Mouse (Mus musculus) hindbrain, embryonic 14.5 days (tissue): ENCODE data around the gene Frmd6. TPM values are rescaled to one million over a fixed set of nuclear protein-coding genes. Genes with fewer than 3 reads are reported as not detected.

Experiments used
- ATAC-seq: fragments of 200-750 bp; cut with Nextera tagmentation; 2 replicates; pipeline ENCODE4 v1.8.0; 2017; ENCODE audit warnings: moderate number of reproducible peaks, mild to moderate bottlenecking, moderate TSS enrichment, moderate library complexity; ENCODE audit not compliant: low FRiP score
- DNase-seq: peaks from one replicate; pipeline ENCODE4 v3.0.0-alpha.2; 2015; ENCODE audit warnings: low spot score
- H3K27ac ChIP-seq: fragments of 300-500 bp; sonication (generic); 2 replicates; pipeline ENCODE4 v1.5.1; 2014; ENCODE audit warnings: mild to moderate bottlenecking, moderate library complexity
- H3K27me3 ChIP-seq: fragments of 300-500 bp; sonication (generic); 2 replicates; pipeline ENCODE4 v1.6.1; 2014; ENCODE audit warnings: mild to moderate bottlenecking, low read length, mixed read lengths; ENCODE audit not compliant: control insufficient read depth, insufficient read depth
- H3K36me3 ChIP-seq: fragments of 300-500 bp; sonication (generic); replicated peaks from 2 replicates; pipeline ENCODE4 v1.6.1; 2014; ENCODE audit not compliant: control insufficient read depth, insufficient read depth
- H3K4me1 ChIP-seq: fragments of 300-500 bp; sonication (generic); replicated peaks from 2 replicates; pipeline ENCODE4 v1.6.1; 2014; ENCODE audit warnings: antibody characterized with exemption, low read length, mixed read lengths; ENCODE audit not compliant: control insufficient read depth, insufficient read depth
- H3K4me2 ChIP-seq: fragments of 300-500 bp; sonication (generic); replicated peaks from 2 replicates; pipeline ENCODE4 v1.6.1; 2014; ENCODE audit warnings: mild to moderate bottlenecking, moderate library complexity
- H3K4me3 ChIP-seq: fragments of 300-500 bp; sonication (generic); replicated peaks from 2 replicates; pipeline ENCODE4 v1.5.1; 2014; ENCODE audit warnings: mild to moderate bottlenecking, low read length
- H3K9ac ChIP-seq: fragments of 300-500 bp; sonication (generic); 2 replicates; pipeline ENCODE4 v1.6.1; 2014
- H3K9me3 ChIP-seq: fragments of 300-500 bp; sonication (generic); 2 replicates; pipeline ENCODE4 v1.6.1; 2016; ENCODE audit warnings: low read length; ENCODE audit not compliant: control insufficient read depth
- WGBS: fragments of 180-500 bp; shearing (Covaris S2); extraction: QIAGEN DNeasy Blood & Tissue Kit; methylation state at CpG from one replicate; pipeline ENCODE4 v1.1.7; 2014; 5-methylcytosine and 5-hydroxymethylcytosine counted together
- polyA plus RNA-seq: library from polyadenylated mRNA; unstranded; fragments of >200 nt; fragmentation: Nextera tagmentation; extraction: Ambion mirVana; gene quantifications from 2 replicates; pipeline ENCODE4 v1.2.1, GENCODE M21; 2014

The Frmd6 gene
- polyA plus RNA-seq, 1 experiment from 2014 or later = 9.5 TPM

DNA sequence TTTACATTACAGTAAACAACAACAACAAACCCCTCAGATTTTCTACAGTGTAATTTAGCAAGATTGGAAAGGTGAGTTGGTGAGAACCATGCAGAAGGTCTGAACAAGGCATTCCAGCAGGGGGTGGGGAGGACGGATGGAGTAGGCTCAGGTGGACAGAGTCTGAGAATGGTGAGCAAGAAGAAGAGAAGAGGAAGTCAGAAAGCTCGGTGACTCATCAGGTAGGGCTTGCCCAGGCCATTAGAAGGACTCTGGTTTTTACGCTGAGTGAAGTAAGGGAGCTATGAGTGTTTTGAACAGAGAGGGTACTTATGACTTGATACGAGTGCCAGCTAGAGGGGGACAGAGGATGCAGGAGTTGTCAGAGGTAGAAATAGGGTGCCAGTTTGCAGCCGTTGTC lies 9.7 kb downstream of the Frmd6 start:
- Histone ChIP-seq H3K27me3 (no peaks in the 10 kb centered on the region), H3K4me3 (no peak overlapping the region), H3K9me3 (no peaks in the 10 kb centered on the region), H3K36me3 (no peaks in the 10 kb centered on the region), H3K4me1 (peaks cover under 1% of the 10 kb centered on the region; the same call in 1 of the 2 replicates), H3K9ac (no peak overlapping the region), H3K4me2 (no peak overlapping the region), H3K27ac (no peak overlapping the region)
- ATAC-seq = no peak
- WGBS = 88% methylated on average over 5 of the region's 5 CpGs
- DNase-seq = no peak

GRCm38 (mm10) chr12:70837792-70838321 lies 12.5 kb downstream of the Frmd6 start:
- Histone ChIP-seq H3K4me3 (no peak overlapping the region), H3K36me3 (no peaks in the 10 kb centered on the region), H3K9me3 (peaks cover 3% of the 10 kb centered on the region; the same call in 1 of the 2 replicates), H3K9ac (no peak overlapping the region), H3K27ac (no peak overlapping the region), H3K4me2 (no peak overlapping the region), H3K4me1 (no peaks in the 10 kb centered on the region), H3K27me3 (no peaks in the 10 kb centered on the region)
- ATAC-seq (no peak), DNase-seq (no peak)
- 85% methylated on average over 12 of the region's 12 CpGs for WGBS

DNA sequence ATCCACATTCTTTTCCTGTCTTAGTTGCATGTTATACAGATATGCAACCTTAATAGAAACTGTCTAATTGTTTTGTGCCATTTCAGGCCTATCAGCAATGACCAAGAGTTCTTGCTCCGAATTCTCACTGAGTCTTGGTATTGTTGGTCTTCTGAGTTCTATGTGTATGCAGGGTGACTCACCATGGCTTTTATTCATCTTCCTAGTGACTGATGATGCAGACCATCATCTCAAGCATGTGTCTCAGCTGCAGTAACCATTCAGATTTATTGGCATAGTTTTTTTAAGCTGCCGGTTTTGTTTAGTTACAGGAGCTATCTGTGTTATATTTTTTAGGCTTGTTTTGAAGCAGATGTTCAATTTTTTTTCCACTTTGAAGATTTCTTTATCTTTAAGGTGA lies 20.1 kb downstream of the Frmd6 start:
- Histone ChIP-seq H3K9me3 (peaks cover 3% of the 10 kb centered on the region; the same call in 1 of the 2 replicates), H3K4me3 (no peak overlapping the region), H3K4me2 (no peak overlapping the region), H3K36me3 (no peaks in the 10 kb centered on the region), H3K4me1 (no peaks in the 10 kb centered on the region), H3K9ac (no peak overlapping the region), H3K27ac (no peak overlapping the region), H3K27me3 (no peaks in the 10 kb centered on the region)
- 87% methylated on average over 2 of the region's 2 CpGs for WGBS
- ATAC-seq = no peak
- DNase-seq = no peak

- DNase-seq = no peak
- WGBS = 87% methylated on average over 9 of the region's 9 CpGs
- no peak for ATAC-seq
- H3K27ac ChIP-seq = no peak overlapping the region
- H3K4me2 ChIP-seq = no peak overlapping the region
- no peaks in the 10 kb centered on the region for H3K27me3 ChIP-seq
- no peak overlapping the region for H3K4me3 ChIP-seq
- H3K9ac ChIP-seq = no peak overlapping the region
- H3K4me1 ChIP-seq = no peaks in the 10 kb centered on the region
- H3K36me3 ChIP-seq = no peaks in the 10 kb centered on the region
- H3K9me3 ChIP-seq = no peaks in the 10 kb centered on the region
These were observed 23.7 kb downstream of the Frmd6 start for GRCm38 (mm10) chr12:70849024-70849423.

GRCm38 (mm10) chr12:70849517-70850291 lies 24.4 kb downstream of the Frmd6 start:
- ATAC-seq (no peak), DNase-seq (no peak)
- Histone ChIP-seq H3K36me3 (no peaks in the 10 kb centered on the region), H3K4me3 (no peak overlapping the region), H3K4me1 (no peaks in the 10 kb centered on the region), H3K9me3 (no peaks in the 10 kb centered on the region), H3K9ac (no peak overlapping the region), H3K4me2 (no peak overlapping the region), H3K27me3 (no peaks in the 10 kb centered on the region), H3K27ac (no peak overlapping the region)
- 81% methylated on average over 11 of the region's 11 CpGs for WGBS

DNA sequence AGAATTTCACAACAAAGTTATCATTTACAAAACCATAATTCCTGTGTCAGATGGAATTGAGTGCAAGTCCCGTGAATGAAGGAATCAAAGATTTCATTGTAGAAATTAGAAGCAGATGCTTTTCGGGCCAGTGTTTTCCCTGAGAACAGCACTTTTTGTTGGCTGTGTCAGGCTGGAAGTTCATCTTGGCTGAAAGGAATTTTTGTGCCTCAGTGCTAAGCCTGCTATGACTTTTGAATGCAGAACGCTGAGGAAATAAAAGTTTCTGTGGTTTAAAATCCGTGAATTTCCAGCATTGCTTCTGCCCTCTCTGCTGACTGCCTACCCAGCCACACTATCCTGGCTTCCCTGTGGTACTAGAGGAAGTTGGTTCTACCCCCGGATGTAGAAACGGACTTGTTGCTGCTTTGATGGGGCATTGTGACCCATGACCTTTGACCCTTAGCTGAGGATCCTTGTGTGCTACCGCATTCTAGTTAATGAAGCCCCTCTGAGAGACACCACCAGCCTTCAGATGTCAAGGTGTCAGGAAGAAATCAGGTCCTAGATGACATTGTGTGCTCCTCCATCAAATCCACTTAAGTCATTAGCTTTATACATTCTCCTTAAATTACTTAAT lies 26.1 kb downstream of the Frmd6 start:
- Histone ChIP-seq H3K9ac (no peak overlapping the region), H3K4me1 (no peaks in the 10 kb centered on the region), H3K27ac (no peak overlapping the region), H3K9me3 (no peaks in the 10 kb centered on the region), H3K4me2 (no peak overlapping the region), H3K27me3 (no peaks in the 10 kb centered on the region), H3K36me3 (no peaks in the 10 kb centered on the region), H3K4me3 (no peak overlapping the region)
- 43% methylated on average over 7 of the region's 7 CpGs for WGBS
- ATAC-seq (no peak), DNase-seq (no peak)

DNA sequence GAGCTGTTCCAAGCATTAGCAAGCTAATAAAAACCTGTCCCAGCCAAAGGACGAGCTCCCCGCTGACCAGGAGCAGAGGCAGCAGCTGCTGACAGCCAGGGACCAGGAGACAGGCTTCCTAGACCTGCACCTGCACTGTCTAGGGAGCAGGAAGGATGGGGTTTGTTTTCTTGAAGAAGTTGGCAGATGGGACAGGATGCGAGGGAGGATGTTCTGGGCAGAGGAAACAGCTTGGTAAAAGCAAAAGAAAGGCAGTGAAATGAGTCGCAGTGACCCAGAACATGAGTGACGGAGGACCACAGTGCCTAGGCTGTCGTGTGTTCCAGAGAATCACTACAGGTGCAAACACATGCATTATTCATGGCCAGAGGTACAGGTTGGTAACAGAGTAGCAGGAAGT lies 27.7 kb downstream of the Frmd6 start:
- H3K9ac ChIP-seq = no peak overlapping the region
- no peak overlapping the region for H3K4me3 ChIP-seq
- no peaks in the 10 kb centered on the region for H3K36me3 ChIP-seq
- ATAC-seq = no peak
- H3K4me1 ChIP-seq = no peaks in the 10 kb centered on the region
- DNase-seq = no peak
- no peaks in the 10 kb centered on the region for H3K9me3 ChIP-seq
- no peak overlapping the region for H3K4me2 ChIP-seq
- no peak overlapping the region for H3K27ac ChIP-seq
- 46% methylated on average over 6 of the region's 6 CpGs for WGBS
- H3K27me3 ChIP-seq = no peaks in the 10 kb centered on the region

DNA sequence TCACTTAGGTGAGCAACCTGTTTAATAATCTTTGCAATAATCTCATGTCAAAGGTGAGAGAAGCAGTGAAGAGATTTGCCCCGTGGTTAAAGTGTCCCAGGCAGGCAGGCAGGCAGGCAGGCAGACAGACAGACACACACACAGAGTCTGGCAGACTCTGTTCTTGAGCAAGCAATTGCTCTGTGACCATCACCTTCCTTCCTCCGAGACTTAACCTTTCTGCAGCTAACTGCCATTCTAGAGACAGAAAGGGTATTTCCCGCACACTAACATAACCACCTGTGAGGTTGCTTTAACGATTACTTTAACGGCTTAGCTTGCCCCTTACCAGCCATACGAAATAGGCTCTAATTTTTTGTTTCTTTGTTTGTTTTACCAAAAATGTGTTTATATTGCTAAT lies 30.4 kb downstream of the Frmd6 start:
- Histone ChIP-seq H3K4me2 (no peak overlapping the region), H3K27ac (no peak overlapping the region), H3K27me3 (no peaks in the 10 kb centered on the region), H3K9me3 (no peaks in the 10 kb centered on the region), H3K4me3 (no peak overlapping the region), H3K4me1 (no peaks in the 10 kb centered on the region), H3K9ac (no peak overlapping the region), H3K36me3 (no peaks in the 10 kb centered on the region)
- DNase-seq (no peak), ATAC-seq (no peak)
- 85% methylated on average over 6 of the region's 6 CpGs for WGBS

- Histone ChIP-seq H3K36me3 (no peaks in the 10 kb centered on the region), H3K4me2 (no peak overlapping the region), H3K27me3 (no peaks in the 10 kb centered on the region), H3K27ac (no peak overlapping the region), H3K4me1 (no peaks in the 10 kb centered on the region), H3K9me3 (no peaks in the 10 kb centered on the region), H3K4me3 (no peak overlapping the region), H3K9ac (no peak overlapping the region)
- ATAC-seq (no peak), DNase-seq (no peak)
- WGBS = 95% methylated on average over 4 of the region's 4 CpGs
These were observed 31.5 kb downstream of the Frmd6 start for GRCm38 (mm10) chr12:70856776-70857175.
